Comparison of ENCODE assay signal across 17 mouse cellular contexts in genomic region chr6:48116036-48116435, GRCm38 (mm10). TPM values are rescaled to one million over a fixed set of nuclear protein-coding genes. Genes with fewer than 3 reads are reported as not detected.
DNase-seq lines count a peak whose midpoint lies in the region; ATAC-seq lines count a peak whose summit lies in the region.
"Had no signal": no experiment of that assay in that cellular context is flagged by ENCODE, and none has a peak within 500 bp of the region (broad histone marks: within the 10 kb centered on the region; RNA-seq: fewer than 3 reads in every experiment).

No protein-coding gene starts in this region.

- H3K36me3 ChIP-seq in hindbrain, embryonic 14.5 days (replicated peaks; ENCODE audit: control insufficient read depth, insufficient read depth): no peaks in the 10 kb centered on the region
- H3K36me3 ChIP-seq: limb, embryonic 15.5 days; lung, embryonic 15.5 days; midbrain, embryonic 10.5 days had no signal

- no peaks in the 10 kb centered on the region for H3K4me1 ChIP-seq in hindbrain, embryonic 14.5 days (replicated peaks; ENCODE audit: control insufficient read depth, insufficient read depth, low read length)
- H3K4me1 ChIP-seq: limb, embryonic 15.5 days; lung, embryonic 15.5 days; midbrain, embryonic 10.5 days had no signal

- no peak overlapping the region for H3K9ac ChIP-seq in hindbrain, embryonic 14.5 days
- H3K9ac ChIP-seq: limb, embryonic 15.5 days; lung, embryonic 15.5 days had no signal

- H3K4me2 ChIP-seq in hindbrain, embryonic 14.5 days (replicated peaks): no peak overlapping the region
- H3K4me2 ChIP-seq: limb, embryonic 15.5 days; lung, embryonic 15.5 days had no signal

- H3K27me3 ChIP-seq in hindbrain, embryonic 14.5 days (ENCODE audit: control insufficient read depth, insufficient read depth, low read length): no peaks in the 10 kb centered on the region
- H3K27me3 ChIP-seq: limb, embryonic 15.5 days; lung, embryonic 15.5 days had no signal

- DNase-seq in frontal cortex, postnatal 10 days (ENCODE audit: low spot score in 2 of 2): no peak
- peak; percentile 8 to 9 for DNase-seq in layer of hippocampus, postnatal 10 days (ENCODE audit: low spot score in 2 of 2)
- DNase-seq in layer of hippocampus, adult 8-10 months (ENCODE audit: low spot score in 2 of 2): no peak
- peak; percentile 26 to 49 for DNase-seq in right cerebral cortex, postnatal 10 days (ENCODE audit: low spot score in 2 of 2)
- DNase-seq in right cerebral cortex, postnatal 14 days: no peak
- DNase-seq in telencephalon, adult 2 months (ENCODE audit: low read depth, low spot score): peak; percentile 15
- no peak for DNase-seq in hindbrain, embryonic 14.5 days (ENCODE audit: low spot score)
- DNase-seq: cerebellum, adult 2 months; embryo, embryonic 11 days; gastrocnemius, postnatal 10 days; thymus, postnatal 36 days had no signal

- WGBS in hindbrain, embryonic 14.5 days: 78% methylated on average over 3 of the region's 3 CpGs

- ATAC-seq in frontal cortex, adult (ENCODE audit: low TSS enrichment): peak; percentile 55; the same call in 1 of the 2 replicates
- no peak for ATAC-seq in hindbrain, embryonic 14.5 days (ENCODE audit: low FRiP score)
- ATAC-seq: inflammation-experienced regulatory T-cells, adult 6 months had no signal

- no peaks in the 10 kb centered on the region for H3K9me3 ChIP-seq in hindbrain, embryonic 14.5 days (ENCODE audit: control insufficient read depth, low read length)
- H3K9me3 ChIP-seq: limb, embryonic 15.5 days; lung, embryonic 15.5 days; midbrain, embryonic 10.5 days had no signal

- H3K4me3 ChIP-seq in hindbrain, embryonic 14.5 days (replicated peaks; ENCODE audit: low read length): no peak overlapping the region
- H3K4me3 ChIP-seq: limb, embryonic 15.5 days; lung, embryonic 15.5 days; midbrain, embryonic 10.5 days; myocyte had no signal

- H3K27ac ChIP-seq in hindbrain, embryonic 14.5 days: no peak overlapping the region
- H3K27ac ChIP-seq: limb, embryonic 15.5 days; lung, embryonic 15.5 days; midbrain, embryonic 10.5 days had no signal

RNA-seq across cellular contexts. Expression of gene Zfp746, which starts 29.6 kb away (rescaled TPM):
- total RNA-seq in layer of hippocampus, postnatal 10 days (2021): 10 to 100 TPM; 27.5 to 29.6 TPM
- total RNA-seq in layer of hippocampus, adult 8-10 months (2022): 10 to 100 TPM; 33.9 to 40.6 (median 35.1) TPM
- polyA plus RNA-seq in hindbrain, embryonic 14.5 days (2014; fragmentation: Nextera tagmentation; extraction: Ambion mirVana): 23.4 and 25.7 TPM in 2 replicates

Comparison
In these comparisons a context has a peak if more than half of its experiments do, and no peak if none do; other contexts are left out.
1. DNase-seq: peak in layer of hippocampus, postnatal 10 days (2 of 2), right cerebral cortex, postnatal 10 days (2 of 2) and telencephalon, adult 2 months (single experiment); none in frontal cortex, postnatal 10 days (0 of 2), layer of hippocampus, adult 8-10 months (0 of 2), right cerebral cortex, postnatal 14 days (single experiment) and hindbrain, embryonic 14.5 days (single experiment).